Mouse (Mus musculus): ENCODE measurements around the gene Neurod2.

GRCm38 (mm10) chr11:98376756-98377155 is 47.3 kb upstream of the Neurod2 start:
- TF ChIP-seq CTCF (IDR thresholded peaks at IDR 0.05; ENCODE audit: control insufficient read depth, insufficient read depth, low read length), result no peak
- TF ChIP-seq POLR2A (IDR thresholded peaks at IDR 0.05; ENCODE audit: borderline replicate concordance, control insufficient read depth, low read depth, low read length), result no peak

All from bone marrow, adult 2 months (tissue).